Mouse (Mus musculus): ENCODE measurements around the gene Fbxw4. TPM values are rescaled to one million over a fixed set of nuclear protein-coding genes. Genes with fewer than 3 reads are reported as not detected.

Gene Fbxw4
- polyA plus RNA-seq, 1 experiment from 2014 or later, result 8.1 TPM

DNA sequence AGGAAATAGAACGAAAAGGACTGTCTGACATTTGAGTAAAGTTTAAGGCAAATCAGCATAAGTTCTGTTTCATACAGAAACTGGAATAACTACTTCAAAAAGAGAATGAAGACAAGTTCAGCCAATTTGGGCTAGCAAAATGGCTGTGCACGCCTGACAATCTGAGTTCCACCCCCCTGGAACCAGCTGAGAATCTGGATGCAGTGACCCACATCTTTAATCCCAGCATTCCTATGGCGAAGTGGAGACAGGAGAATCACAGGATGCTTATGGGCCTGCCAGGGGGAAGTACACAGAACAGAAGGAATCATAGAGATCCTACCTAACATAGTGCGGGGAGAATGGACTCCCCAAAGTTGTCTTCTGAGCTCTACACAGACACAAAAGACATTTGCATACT is 63.0 kb downstream of the Fbxw4 start:
- H3K4me3 ChIP-seq (replicated peaks; ENCODE audit: low read depth, low read length), result no peak overlapping the region
- 71% methylated on average over 4 of the region's 4 CpGs for WGBS
- H3K27me3 ChIP-seq (ENCODE audit: control insufficient read depth, insufficient read depth, low read length), result no peaks in the 10 kb centered on the region

DNA sequence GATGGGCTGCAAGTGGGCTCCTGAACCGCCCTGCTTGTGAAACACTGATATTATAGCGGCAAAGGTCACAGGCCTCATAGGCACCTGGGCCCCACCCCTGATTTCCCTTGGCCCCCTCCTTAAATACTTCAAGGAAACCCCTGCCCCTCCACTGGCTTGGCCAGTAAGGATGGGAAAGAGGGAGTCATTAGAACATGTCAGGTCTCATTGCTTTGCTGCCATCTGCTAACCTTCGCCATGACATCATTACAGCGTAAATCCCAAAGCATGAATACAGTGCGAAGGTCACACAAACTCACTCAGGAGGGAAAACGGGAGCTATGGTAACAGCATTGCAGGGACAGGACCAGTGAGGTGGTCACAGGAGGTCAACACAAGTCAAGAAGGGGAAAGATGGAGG is 63.7 kb downstream of the Fbxw4 start:
- H3K36me3 ChIP-seq (ENCODE audit: control insufficient read depth, insufficient read depth, low read length), result peaks cover 1% of the 10 kb centered on the region; the same call in 1 of the 2 replicates
- DNase-seq (no peak), ATAC-seq (ENCODE audit: low FRiP score, low TSS enrichment) (no peak; the same call in 1 of the 2 replicates)
- no peak overlapping the region for H3K4me3 ChIP-seq (replicated peaks; ENCODE audit: low read depth, low read length)
- H3K9ac ChIP-seq (replicated peaks; ENCODE audit: low read length), result no peak overlapping the region
- no peak overlapping the region for H3K4me2 ChIP-seq (ENCODE audit: low read length)
- WGBS, result 53% methylated on average over 6 of the region's 6 CpGs
- H3K27ac ChIP-seq (replicated peaks; ENCODE audit: low read depth, low read length), result peak overlapping the region; percentile 20; the same call in 1 of the 2 replicates
- peaks cover 10% of the 10 kb centered on the region for H3K4me1 ChIP-seq (ENCODE audit: control insufficient read depth, insufficient read depth, low read length)
- H3K9me3 ChIP-seq (ENCODE audit: control insufficient read depth, low read length), result no peaks in the 10 kb centered on the region
- H3K27me3 ChIP-seq (ENCODE audit: control insufficient read depth, insufficient read depth, low read length), result no peaks in the 10 kb centered on the region

More for the DNA sequence above, 63.0 kb downstream of the Fbxw4 start:
- Histone ChIP-seq H3K36me3 (ENCODE audit: control insufficient read depth, insufficient read depth, low read length) (0 out of 2 replicates have a peak, but pooled peaks cover 4% of the 10 kb centered on the region), H3K9ac (replicated peaks; ENCODE audit: low read length) (no peak overlapping the region), H3K4me1 (ENCODE audit: control insufficient read depth, insufficient read depth, low read length) (peaks cover 10% of the 10 kb centered on the region), H3K9me3 (ENCODE audit: control insufficient read depth, low read length) (no peaks in the 10 kb centered on the region), H3K4me2 (ENCODE audit: low read length) (no peak overlapping the region), H3K27ac (replicated peaks; ENCODE audit: low read depth, low read length) (no peak overlapping the region)
- DNase-seq (no peak), ATAC-seq (ENCODE audit: low FRiP score, low TSS enrichment) (no peak)

DNA sequence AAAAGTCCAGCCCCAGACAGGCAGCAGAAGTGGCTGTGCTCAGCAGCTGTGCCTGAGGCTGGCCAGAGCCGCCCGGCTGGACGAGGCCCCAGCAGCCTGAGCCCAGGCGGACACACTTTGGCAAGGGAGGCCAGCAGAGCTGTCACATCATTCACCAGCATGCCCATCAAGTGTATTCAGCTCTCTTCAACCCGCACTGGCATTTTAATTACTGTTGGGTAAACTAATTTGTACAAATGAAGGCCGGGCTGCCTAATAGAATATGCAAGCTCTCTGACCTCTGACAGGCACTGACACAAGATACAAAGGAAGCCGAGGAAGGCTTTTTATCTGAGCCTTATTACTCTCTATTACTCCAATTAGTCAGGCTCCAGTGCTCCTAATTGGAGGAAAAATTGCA is 64.1 kb downstream of the Fbxw4 start:
- peaks cover 3% of the 10 kb centered on the region; the same call in 1 of the 2 replicates for H3K36me3 ChIP-seq (ENCODE audit: control insufficient read depth, insufficient read depth, low read length)
- peak overlapping the region; percentile 20; the same call in 1 of the 2 replicates for H3K27ac ChIP-seq (replicated peaks; ENCODE audit: low read depth, low read length)
- ATAC-seq (ENCODE audit: low FRiP score, low TSS enrichment), result no peak
- 9% methylated on average over 7 of the region's 7 CpGs for WGBS
- no peaks in the 10 kb centered on the region for H3K9me3 ChIP-seq (ENCODE audit: control insufficient read depth, low read length)
- H3K4me3 ChIP-seq (replicated peaks; ENCODE audit: low read depth, low read length), result no peak overlapping the region
- peak; percentile 68 for DNase-seq
- H3K27me3 ChIP-seq (ENCODE audit: control insufficient read depth, insufficient read depth, low read length), result no peaks in the 10 kb centered on the region
- no peak overlapping the region for H3K9ac ChIP-seq (replicated peaks; ENCODE audit: low read length)
- no peak overlapping the region for H3K4me2 ChIP-seq (ENCODE audit: low read length)
- peaks cover 10% of the 10 kb centered on the region for H3K4me1 ChIP-seq (ENCODE audit: control insufficient read depth, insufficient read depth, low read length)

DNA sequence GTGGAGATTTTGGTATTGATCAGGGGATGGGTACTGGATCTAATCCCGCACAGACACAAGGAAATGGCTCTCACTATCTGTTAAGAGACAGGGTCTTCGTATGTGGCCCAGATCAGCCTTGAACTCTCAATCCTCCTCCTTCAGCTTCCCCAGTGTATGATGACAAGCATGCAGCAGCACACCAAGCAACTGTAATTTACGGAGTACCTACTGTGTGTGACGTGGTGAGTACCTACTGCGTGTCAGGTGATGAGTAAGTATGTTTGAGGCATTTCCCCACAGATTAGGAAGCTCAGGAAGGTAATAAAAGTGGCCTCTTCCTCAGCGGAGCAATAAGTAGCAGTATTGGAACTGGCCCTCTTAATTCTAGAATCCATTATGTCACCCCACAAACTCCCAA is 64.6 kb downstream of the Fbxw4 start:
- WGBS, result 92% methylated on average over 6 of the region's 6 CpGs
- H3K27ac ChIP-seq (replicated peaks; ENCODE audit: low read depth, low read length), result no peak overlapping the region
- H3K9ac ChIP-seq (replicated peaks; ENCODE audit: low read length), result no peak overlapping the region
- H3K4me2 ChIP-seq (ENCODE audit: low read length), result no peak overlapping the region
- no peaks in the 10 kb centered on the region for H3K9me3 ChIP-seq (ENCODE audit: control insufficient read depth, low read length)
- peaks cover 3% of the 10 kb centered on the region; the same call in 1 of the 2 replicates for H3K36me3 ChIP-seq (ENCODE audit: control insufficient read depth, insufficient read depth, low read length)
- H3K27me3 ChIP-seq (ENCODE audit: control insufficient read depth, insufficient read depth, low read length), result no peaks in the 10 kb centered on the region
- DNase-seq (no peak), ATAC-seq (ENCODE audit: low FRiP score, low TSS enrichment) (no peak)
- no peak overlapping the region for H3K4me3 ChIP-seq (replicated peaks; ENCODE audit: low read depth, low read length)
- H3K4me1 ChIP-seq (ENCODE audit: control insufficient read depth, insufficient read depth, low read length), result peaks cover 10% of the 10 kb centered on the region

DNA sequence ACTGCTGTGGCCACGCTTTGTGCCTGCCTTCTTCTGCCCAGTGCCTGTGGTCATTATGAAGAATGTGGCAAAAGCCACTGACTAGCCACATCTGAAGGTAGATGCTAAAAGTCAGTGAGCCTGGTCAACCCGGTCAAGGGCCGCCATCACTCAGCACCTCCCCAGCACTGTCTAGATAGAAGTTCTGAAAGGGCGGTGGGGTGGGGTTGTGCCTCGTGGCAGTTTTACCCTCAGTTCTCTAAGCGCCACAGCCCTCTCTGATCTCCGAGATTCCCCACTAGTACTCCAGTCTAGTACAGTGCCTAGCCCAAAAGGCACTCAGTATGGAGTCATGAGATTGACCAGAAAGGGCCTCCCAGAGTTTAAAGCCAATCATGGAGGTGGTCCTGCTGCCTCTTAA is 66.0 kb downstream of the Fbxw4 start:
- Histone ChIP-seq H3K4me3 (replicated peaks; ENCODE audit: low read depth, low read length) (no peak overlapping the region), H3K9me3 (ENCODE audit: control insufficient read depth, low read length) (no peaks in the 10 kb centered on the region), H3K27me3 (ENCODE audit: control insufficient read depth, insufficient read depth, low read length) (no peaks in the 10 kb centered on the region), H3K36me3 (ENCODE audit: control insufficient read depth, insufficient read depth, low read length) (peaks cover 3% of the 10 kb centered on the region; the same call in 1 of the 2 replicates), H3K4me2 (ENCODE audit: low read length) (no peak overlapping the region), H3K9ac (replicated peaks; ENCODE audit: low read length) (no peak overlapping the region), H3K4me1 (ENCODE audit: control insufficient read depth, insufficient read depth, low read length) (peaks cover 10% of the 10 kb centered on the region), H3K27ac (replicated peaks; ENCODE audit: low read depth, low read length) (no peak overlapping the region)
- WGBS, result 94% methylated on average over 7 of the region's 7 CpGs
- no peak for ATAC-seq (ENCODE audit: low FRiP score, low TSS enrichment)
- no peak for DNase-seq

DNA sequence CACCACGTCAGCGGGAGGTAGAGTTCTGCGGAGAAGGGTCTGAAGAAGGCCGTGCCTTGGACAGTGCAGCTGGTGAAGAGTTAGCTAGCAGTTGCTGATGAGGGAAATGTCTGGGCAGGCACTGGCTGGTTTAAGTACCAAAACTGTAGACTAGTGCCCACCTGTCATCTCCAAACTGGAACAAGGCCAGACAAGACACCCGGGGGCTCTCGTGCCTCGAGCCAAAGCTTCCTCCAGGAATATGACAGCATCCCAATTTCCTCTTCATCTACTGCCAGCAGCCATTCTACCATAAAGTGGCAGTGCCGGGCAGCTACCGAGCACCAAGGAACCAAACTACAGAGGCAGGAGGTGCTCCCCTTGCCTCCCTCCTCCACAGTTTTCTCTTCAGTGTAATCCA is 67.2 kb downstream of the Fbxw4 start:
- DNase-seq (no peak), ATAC-seq (ENCODE audit: low FRiP score, low TSS enrichment) (no peak)
- Histone ChIP-seq H3K9me3 (ENCODE audit: control insufficient read depth, low read length) (no peaks in the 10 kb centered on the region), H3K9ac (replicated peaks; ENCODE audit: low read length) (no peak overlapping the region), H3K27ac (replicated peaks; ENCODE audit: low read depth, low read length) (no peak overlapping the region), H3K36me3 (ENCODE audit: control insufficient read depth, insufficient read depth, low read length) (peaks cover 7% of the 10 kb centered on the region; the same call in 1 of the 2 replicates), H3K4me3 (replicated peaks; ENCODE audit: low read depth, low read length) (no peak overlapping the region), H3K27me3 (ENCODE audit: control insufficient read depth, insufficient read depth, low read length) (no peaks in the 10 kb centered on the region), H3K4me1 (ENCODE audit: control insufficient read depth, insufficient read depth, low read length) (peaks cover 10% of the 10 kb centered on the region), H3K4me2 (ENCODE audit: low read length) (no peak overlapping the region)
- 91% methylated on average over 9 of the region's 9 CpGs for WGBS

DNA sequence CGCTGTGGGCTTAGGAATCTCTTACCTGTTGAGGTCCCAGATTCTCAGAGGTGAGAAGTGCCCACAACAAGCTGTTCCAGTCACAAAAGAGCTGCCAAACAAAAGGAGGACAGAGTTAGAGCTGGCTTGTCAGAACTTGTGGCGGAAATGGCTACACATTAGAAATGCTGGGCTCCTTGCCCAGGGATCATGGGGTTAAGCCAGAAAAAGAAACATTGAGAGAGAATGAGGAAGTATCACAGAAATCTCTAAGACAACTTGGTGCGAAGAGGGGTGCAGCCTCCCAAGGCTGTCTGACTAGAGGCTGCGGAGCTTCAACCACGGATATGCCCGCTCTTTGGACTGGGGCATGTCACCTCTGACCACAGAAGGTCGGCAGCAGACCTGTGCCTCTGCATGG is 68.4 kb downstream of the Fbxw4 start:
- Histone ChIP-seq H3K9ac (replicated peaks; ENCODE audit: low read length) (no peak overlapping the region), H3K4me2 (ENCODE audit: low read length) (no peak overlapping the region), H3K27ac (replicated peaks; ENCODE audit: low read depth, low read length) (no peak overlapping the region), H3K27me3 (ENCODE audit: control insufficient read depth, insufficient read depth, low read length) (0 out of 2 replicates have a peak, but pooled peaks cover 4% of the 10 kb centered on the region), H3K9me3 (ENCODE audit: control insufficient read depth, low read length) (no peaks in the 10 kb centered on the region), H3K36me3 (ENCODE audit: control insufficient read depth, insufficient read depth, low read length) (peaks cover 8% of the 10 kb centered on the region; the same call in 1 of the 2 replicates), H3K4me3 (replicated peaks; ENCODE audit: low read depth, low read length) (no peak overlapping the region), H3K4me1 (ENCODE audit: control insufficient read depth, insufficient read depth, low read length) (peaks cover 10% of the 10 kb centered on the region)
- DNase-seq (no peak), ATAC-seq (ENCODE audit: low FRiP score, low TSS enrichment) (no peak)
- WGBS, result 84% methylated on average over 7 of the region's 7 CpGs

DNA sequence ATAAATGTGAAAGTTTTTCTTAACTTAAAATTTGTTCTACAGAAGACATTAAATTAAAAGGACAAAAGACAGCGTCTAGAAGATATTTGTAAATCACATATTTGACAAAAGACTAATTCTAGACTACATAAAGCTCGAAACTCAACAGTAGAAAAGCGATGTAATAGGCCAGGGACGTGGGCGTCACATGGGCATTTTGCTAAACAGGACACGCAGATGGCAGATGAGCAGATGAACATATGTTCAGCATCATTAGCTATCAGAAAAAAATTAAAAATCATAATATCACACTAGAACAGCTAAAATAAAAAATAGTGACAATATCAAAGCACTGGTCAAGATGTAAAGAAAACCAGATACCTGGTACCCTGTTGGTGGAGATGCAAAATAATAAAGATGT is 70.4 kb downstream of the Fbxw4 start:
- H3K4me1 ChIP-seq (ENCODE audit: control insufficient read depth, insufficient read depth, low read length), result no peaks in the 10 kb centered on the region; the same call in 1 of the 2 replicates
- H3K9ac ChIP-seq (replicated peaks; ENCODE audit: low read length), result no peak overlapping the region
- DNase-seq (no peak), ATAC-seq (ENCODE audit: low FRiP score, low TSS enrichment) (no peak)
- no peak overlapping the region for H3K4me2 ChIP-seq (ENCODE audit: low read length)
- no peaks in the 10 kb centered on the region for H3K9me3 ChIP-seq (ENCODE audit: control insufficient read depth, low read length)
- H3K4me3 ChIP-seq (replicated peaks; ENCODE audit: low read depth, low read length), result no peak overlapping the region
- peaks cover 8% of the 10 kb centered on the region; the same call in 1 of the 2 replicates for H3K36me3 ChIP-seq (ENCODE audit: control insufficient read depth, insufficient read depth, low read length)
- H3K27me3 ChIP-seq (ENCODE audit: control insufficient read depth, insufficient read depth, low read length), result peaks cover 7% of the 10 kb centered on the region; the same call in 1 of the 2 replicates
- 95% methylated on average over 6 of the region's 6 CpGs for WGBS
- no peak overlapping the region for H3K27ac ChIP-seq (replicated peaks; ENCODE audit: low read depth, low read length)

DNA sequence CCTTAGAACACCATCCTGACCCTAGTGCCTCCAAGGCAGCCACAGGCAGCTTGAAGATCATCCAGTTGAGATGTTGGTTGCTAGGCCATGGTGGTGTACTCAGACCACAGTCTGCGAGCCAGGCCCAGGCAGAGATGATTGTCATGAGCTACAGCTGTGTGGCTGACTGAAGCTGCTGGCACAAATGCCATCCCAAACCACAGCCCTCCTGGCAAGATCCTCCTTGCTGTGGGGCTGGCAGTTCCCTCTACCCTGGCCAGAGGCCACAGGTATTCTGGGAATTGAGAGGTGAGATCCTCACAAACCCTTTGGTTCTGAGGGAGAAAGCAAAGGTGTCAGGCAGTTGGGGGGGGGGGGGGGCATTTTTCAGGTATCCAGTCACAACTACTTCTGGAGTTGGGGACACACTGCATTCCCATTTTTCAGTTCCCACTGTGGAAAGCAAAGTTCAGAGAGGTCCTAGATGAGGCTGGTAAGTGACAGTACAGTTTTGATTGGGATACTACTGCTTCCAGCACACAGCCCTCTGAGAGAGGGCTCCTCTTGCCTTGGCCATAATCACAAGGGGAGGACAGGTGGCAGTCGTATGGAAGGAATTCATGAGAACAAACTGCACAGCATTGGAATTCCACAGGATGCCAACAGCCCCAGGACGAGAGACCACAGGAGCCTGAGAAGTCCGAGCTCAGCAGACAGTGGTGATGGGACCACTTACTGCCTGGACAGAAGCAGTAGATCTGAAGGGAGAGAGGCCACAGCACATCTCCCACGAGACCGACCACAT is 72.4 kb downstream of the Fbxw4 start:
- 88% methylated on average over 6 of the region's 6 CpGs for WGBS
- H3K9ac ChIP-seq (replicated peaks; ENCODE audit: low read length), result no peak overlapping the region
- no peak overlapping the region for H3K4me3 ChIP-seq (replicated peaks; ENCODE audit: low read depth, low read length)
- H3K4me2 ChIP-seq (ENCODE audit: low read length), result no peak overlapping the region
- no peak overlapping the region for H3K27ac ChIP-seq (replicated peaks; ENCODE audit: low read depth, low read length)
- no peaks in the 10 kb centered on the region for H3K9me3 ChIP-seq (ENCODE audit: control insufficient read depth, low read length)
- H3K36me3 ChIP-seq (ENCODE audit: control insufficient read depth, insufficient read depth, low read length), result peaks cover 8% of the 10 kb centered on the region; the same call in 1 of the 2 replicates
- peaks cover 7% of the 10 kb centered on the region; the same call in 1 of the 2 replicates for H3K27me3 ChIP-seq (ENCODE audit: control insufficient read depth, insufficient read depth, low read length)
- no peak for ATAC-seq (ENCODE audit: low FRiP score, low TSS enrichment)
- H3K4me1 ChIP-seq (ENCODE audit: control insufficient read depth, insufficient read depth, low read length), result no peaks in the 10 kb centered on the region
- DNase-seq, result no peak

Measured in midbrain, embryonic 14.5 days (tissue).